Mouse (Mus musculus): ENCODE data around the gene Zswim1.

GRCm38 (mm10) chr2:164805332-164805718 lies 17.2 kb upstream of the Zswim1 start:
- TF ChIP-seq CTCF (IDR thresholded peaks at IDR 0.05; ENCODE audit: low read depth, low read length) (no peak), POLR2A (IDR thresholded peaks at IDR 0.05; ENCODE audit: extremely low read depth, insufficient read depth, low read length) (no peak)

Data from liver, adult 2 months (tissue).